Mouse (Mus musculus) limb, embryonic 14.5 days (tissue): Measurements from ENCODE around the gene Fktn. TPM values are rescaled to one million over a fixed set of nuclear protein-coding genes. Genes with fewer than 3 reads are reported as not detected.

Experiments used
- ATAC-seq: fragments of 200-750 bp; cut with Nextera tagmentation; 2 replicates; pipeline ENCODE4 v1.8.0; 2017; ENCODE audit warnings: low read depth, moderate number of reproducible peaks, moderate TSS enrichment; ENCODE audit not compliant: low FRiP score
- DNase-seq: peaks from one replicate; pipeline ENCODE4 v3.0.0-alpha.2; 2015; ENCODE audit warnings: low spot score
- H3K27ac ChIP-seq: fragments of 300-500 bp; sonication (generic); replicated peaks from 2 replicates; pipeline ENCODE4 v1.5.1; 2014; ENCODE audit warnings: low read depth, mild to moderate bottlenecking, low read length, moderate library complexity, mixed read lengths
- H3K27me3 ChIP-seq: fragments of 300-500 bp; sonication (generic); 2 replicates; pipeline ENCODE4 v1.6.1; 2014; ENCODE audit warnings: low read length, mixed read lengths; ENCODE audit not compliant: control insufficient read depth, insufficient read depth
- H3K36me3 ChIP-seq: fragments of 300-500 bp; sonication (generic); 2 replicates; pipeline ENCODE4 v1.6.1; 2014; ENCODE audit warnings: mild to moderate bottlenecking, low read length, moderate library complexity, mixed read lengths; ENCODE audit not compliant: control insufficient read depth, insufficient read depth
- H3K4me1 ChIP-seq: fragments of 300-500 bp; sonication (generic); 2 replicates; pipeline ENCODE4 v1.6.1; 2014; ENCODE audit warnings: antibody characterized with exemption, low read length, mixed read lengths; ENCODE audit not compliant: control insufficient read depth, insufficient read depth
- H3K4me2 ChIP-seq: fragments of 300-500 bp; sonication (generic); replicated peaks from 2 replicates; pipeline ENCODE4 v1.6.1; 2014; ENCODE audit warnings: low read depth, mild to moderate bottlenecking, low read length, moderate library complexity; ENCODE audit not compliant: severe bottlenecking
- H3K4me3 ChIP-seq: fragments of 300-500 bp; sonication (generic); replicated peaks from 2 replicates; pipeline ENCODE4 v1.5.1; 2014; ENCODE audit warnings: low read length
- H3K9ac ChIP-seq: fragments of 300-500 bp; sonication (generic); 2 replicates; pipeline ENCODE4 v1.6.1; 2014; ENCODE audit warnings: mild to moderate bottlenecking, low read depth, low read length, moderate library complexity; ENCODE audit not compliant: severe bottlenecking
- H3K9me3 ChIP-seq: fragments of 300-500 bp; sonication (generic); 2 replicates; pipeline ENCODE4 v1.6.1; 2016; ENCODE audit warnings: low read length; ENCODE audit not compliant: control insufficient read depth
- POLR2A ChIP-seq: fragments of 200-500 bp; IDR thresholded peaks from 2 replicates; pipeline ENCODE4 v1.8.0; 2012; ENCODE audit warnings: inconsistent platforms, mild to moderate bottlenecking, moderate library complexity, borderline replicate concordance; ENCODE audit not compliant: insufficient read depth, insufficient read length; ENCODE audit errors: extremely low read depth
- WGBS: fragments of 180-500 bp; shearing (Covaris S2); extraction: QIAGEN DNeasy Blood & Tissue Kit; methylation state at CpG from one replicate; pipeline ENCODE4 v1.1.7; 2014; 5-methylcytosine and 5-hydroxymethylcytosine counted together
- polyA plus RNA-seq, 2 experiments: library from polyadenylated mRNA; depleted of rRNA in 1 of 2; stranded (reverse) in 1 of 2; unstranded in 1 of 2; fragments of >200 nt; fragmentation: Nextera tagmentation in 1 of 2; extraction: Ambion mirVana in 1 of 2; gene quantifications; 2 replicates each; pipeline versions ENCODE4 v1.2.1 to v1.2.3; 2012 to 2014

The Fktn gene
- polyA plus RNA-seq, 2 experiments, result 10.8 to 11.5 TPM

DNA sequence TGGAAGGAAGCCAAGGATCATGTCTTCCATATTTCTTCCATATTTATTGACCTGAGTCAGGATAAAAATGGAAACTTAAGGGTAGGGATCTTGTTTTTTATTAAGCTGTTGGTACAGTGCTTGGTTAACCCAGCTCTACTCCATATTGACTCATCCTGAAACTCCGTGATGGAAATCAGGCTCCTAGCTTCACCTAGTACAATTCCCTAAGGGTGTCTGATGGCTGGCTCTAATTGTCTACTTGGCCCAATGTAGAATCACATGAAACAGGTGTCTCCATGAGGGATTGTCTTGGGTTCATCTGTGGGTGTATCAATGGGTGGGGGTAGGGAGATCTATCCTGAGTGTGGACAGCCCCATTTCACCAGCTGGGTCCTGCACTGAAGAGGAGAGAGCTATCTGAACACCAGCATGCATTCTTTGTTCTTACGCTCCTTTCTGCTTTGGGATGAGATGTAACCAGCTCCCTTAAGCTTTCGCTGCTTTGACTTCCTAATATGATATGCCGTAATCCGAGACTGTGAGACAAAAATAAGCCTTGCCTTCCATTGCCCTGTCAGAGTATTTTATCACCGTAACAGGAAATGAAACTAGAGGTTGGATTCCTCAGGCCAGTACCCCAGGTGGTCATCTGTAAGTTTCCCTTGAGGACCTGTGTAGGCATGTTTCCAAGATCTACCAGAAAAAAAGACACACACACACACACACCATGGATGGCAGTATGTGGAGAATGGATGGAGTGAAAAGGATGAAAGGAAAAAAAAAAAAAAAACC, 3.1 kb upstream of the Fktn start:
- no peaks in the 10 kb centered on the region for H3K36me3 ChIP-seq
- H3K9me3 ChIP-seq, result no peaks in the 10 kb centered on the region
- no peak for DNase-seq
- no peak overlapping the region for H3K9ac ChIP-seq
- no peak for ATAC-seq
- no peaks in the 10 kb centered on the region for H3K27me3 ChIP-seq
- H3K27ac ChIP-seq, result no peak overlapping the region
- no peak overlapping the region for H3K4me2 ChIP-seq
- TF ChIP-seq POLR2A, result no peak
- H3K4me1 ChIP-seq, result no peaks in the 10 kb centered on the region
- no peak overlapping the region for H3K4me3 ChIP-seq
- WGBS, result 76% methylated on average over 6 of the region's 6 CpGs

GRCm38 (mm10) chr4:53714051-53714814, 435 bp downstream of the Fktn start:
- ATAC-seq (peak; percentile 95), DNase-seq (peak; percentile 94)
- Histone ChIP-seq H3K36me3 (no peaks in the 10 kb centered on the region; the same call in 1 of the 2 replicates), H3K9me3 (no peaks in the 10 kb centered on the region), H3K27me3 (no peaks in the 10 kb centered on the region), H3K4me2 (peak overlapping the region; percentile 77), H3K4me3 (peak overlapping the region; percentile 87), H3K9ac (peak overlapping the region; percentile 87), H3K27ac (peak overlapping the region; percentile 83), H3K4me1 (no peaks in the 10 kb centered on the region)
- 8% methylated on average over 58 of the region's 58 CpGs for WGBS
- peak; percentile 59; the same call in 1 of the 2 replicates for TF ChIP-seq POLR2A

GRCm38 (mm10) chr4:53715977-53716376, 2.2 kb downstream of the Fktn start:
- no peaks in the 10 kb centered on the region for H3K9me3 ChIP-seq
- no peak overlapping the region for H3K9ac ChIP-seq
- no peak for TF ChIP-seq POLR2A
- peaks cover 6% of the 10 kb centered on the region for H3K36me3 ChIP-seq
- H3K4me3 ChIP-seq, result no peak overlapping the region
- no peak overlapping the region for H3K27ac ChIP-seq
- no peaks in the 10 kb centered on the region for H3K4me1 ChIP-seq
- no peaks in the 10 kb centered on the region for H3K27me3 ChIP-seq
- ATAC-seq (no peak), DNase-seq (no peak)
- H3K4me2 ChIP-seq, result no peak overlapping the region

DNA sequence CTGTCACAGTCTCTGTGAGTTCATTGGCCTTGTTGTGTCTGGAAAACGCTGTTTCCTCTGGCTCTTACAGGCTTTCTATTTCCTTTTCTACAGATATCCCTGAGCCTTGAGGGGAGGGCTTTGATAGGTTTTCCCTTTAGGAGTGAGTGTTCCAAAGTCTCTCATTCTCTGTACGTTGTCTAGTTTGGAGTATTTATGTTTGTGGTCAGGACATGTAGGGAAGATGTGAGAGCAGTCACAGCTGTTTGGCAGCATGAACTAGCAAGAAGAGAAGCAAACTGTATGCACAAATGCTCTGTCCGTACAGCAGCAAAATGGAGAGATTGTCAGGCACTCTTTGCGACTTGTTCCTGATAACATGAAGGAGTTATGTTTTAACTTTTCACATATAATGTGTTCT, 3.7 kb downstream of the Fktn start:
- H3K9me3 ChIP-seq, result no peaks in the 10 kb centered on the region
- H3K36me3 ChIP-seq, result peaks cover 12% of the 10 kb centered on the region
- H3K4me1 ChIP-seq, result no peaks in the 10 kb centered on the region
- H3K27ac ChIP-seq, result no peak overlapping the region
- H3K27me3 ChIP-seq, result no peaks in the 10 kb centered on the region
- no peak for TF ChIP-seq POLR2A
- no peak for ATAC-seq
- H3K4me3 ChIP-seq, result no peak overlapping the region
- no peak for DNase-seq
- H3K4me2 ChIP-seq, result no peak overlapping the region
- 83% methylated on average over 4 of the region's 4 CpGs for WGBS
- no peak overlapping the region for H3K9ac ChIP-seq

DNA sequence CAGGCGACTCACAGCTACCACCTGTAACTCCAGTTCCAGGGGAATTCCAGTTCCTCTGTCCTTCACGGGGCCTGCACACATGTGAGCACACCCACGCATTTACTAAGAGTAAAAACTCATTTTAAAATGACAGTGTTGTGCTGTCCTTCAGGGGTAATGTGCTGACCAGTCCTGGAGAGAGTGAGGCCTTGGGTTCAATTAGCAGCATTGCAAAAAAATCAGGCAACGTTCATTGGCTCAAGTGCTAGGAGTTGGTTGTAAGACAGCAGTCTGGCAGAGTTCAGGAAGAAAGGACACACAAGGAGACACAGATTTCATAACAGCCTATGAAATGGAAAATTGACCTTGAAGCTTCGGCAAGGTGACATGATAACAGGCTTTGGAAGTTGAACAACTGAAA, 4.5 kb downstream of the Fktn start:
- H3K27me3 ChIP-seq, result no peaks in the 10 kb centered on the region
- H3K9ac ChIP-seq, result no peak overlapping the region
- no peak overlapping the region for H3K4me3 ChIP-seq
- peaks cover 12% of the 10 kb centered on the region for H3K36me3 ChIP-seq
- no peaks in the 10 kb centered on the region for H3K9me3 ChIP-seq
- ATAC-seq (no peak), DNase-seq (no peak)
- WGBS, result 87% methylated on average over 5 of the region's 5 CpGs
- H3K4me2 ChIP-seq, result no peak overlapping the region
- TF ChIP-seq POLR2A, result no peak
- no peaks in the 10 kb centered on the region for H3K4me1 ChIP-seq
- no peak overlapping the region for H3K27ac ChIP-seq
